Mouse (Mus musculus) heart, embryonic 12.5 days (tissue): ENCODE measurements around the gene Mrc2. TPM values are rescaled to one million over a fixed set of nuclear protein-coding genes. Genes with fewer than 3 reads are reported as not detected.

Source experiments
- ATAC-seq: fragments of 200-750 bp; cut with Nextera tagmentation; 2 replicates; pipeline ENCODE4 v1.8.0; 2017; ENCODE audit warnings: moderate TSS enrichment, moderate library complexity; ENCODE audit not compliant: insufficient number of reproducible peaks, low FRiP score
- H3K27ac ChIP-seq: fragments of 300-500 bp; sonication (generic); 2 replicates; pipeline ENCODE4 v1.5.1; 2016; ENCODE audit warnings: mild to moderate bottlenecking, moderate library complexity; ENCODE audit not compliant: poor library complexity, severe bottlenecking
- H3K27me3 ChIP-seq: fragments of 300-500 bp; sonication (generic); replicated peaks from 2 replicates; pipeline ENCODE4 v1.6.1; 2016; ENCODE audit warnings: mild to moderate bottlenecking, moderate library complexity
- H3K36me3 ChIP-seq: fragments of 300-500 bp; sonication (generic); 2 replicates; pipeline ENCODE4 v1.6.1; 2016; ENCODE audit warnings: mild to moderate bottlenecking, moderate library complexity
- H3K4me1 ChIP-seq: fragments of 300-500 bp; sonication (generic); replicated peaks from 2 replicates; pipeline ENCODE4 v1.6.1; 2016; ENCODE audit warnings: mild to moderate bottlenecking
- H3K4me2 ChIP-seq: fragments of 300-500 bp; sonication (generic); 2 replicates; pipeline ENCODE4 v1.6.1; 2016; ENCODE audit warnings: mild to moderate bottlenecking, moderate library complexity
- H3K4me3 ChIP-seq: fragments of 300-500 bp; sonication (generic); 2 replicates; pipeline ENCODE4 v1.5.1; 2016; ENCODE audit warnings: mild to moderate bottlenecking
- H3K9ac ChIP-seq: fragments of 300-500 bp; sonication (generic); 2 replicates; pipeline ENCODE4 v1.6.1; 2016; ENCODE audit warnings: mild to moderate bottlenecking, moderate library complexity
- H3K9me3 ChIP-seq: fragments of 300-500 bp; sonication (generic); replicated peaks from 2 replicates; pipeline ENCODE4 v1.6.1; 2016; ENCODE audit warnings: mild to moderate bottlenecking, moderate library complexity
- WGBS: fragments of 180-500 bp; shearing (Covaris S2); methylation state at CpG from one replicate; pipeline ENCODE4 v1.1.7; 2016; 5-methylcytosine and 5-hydroxymethylcytosine counted together
- polyA plus RNA-seq: library from polyadenylated mRNA; unstranded; fragments of >200 nt; fragmentation: Nextera tagmentation; extraction: Ambion mirVana; gene quantifications from 2 replicates; pipeline ENCODE4 v1.2.1, GENCODE M21; 2016

Mrc2 gene
- polyA plus RNA-seq, 1 experiment from 2014 or later, result 16.3 TPM

- ATAC-seq, result no peak
- no peak overlapping the region for H3K9ac ChIP-seq
- peaks cover 36% of the 10 kb centered on the region for H3K4me1 ChIP-seq
- no peaks in the 10 kb centered on the region for H3K9me3 ChIP-seq
- no peak overlapping the region for H3K4me3 ChIP-seq
- H3K4me2 ChIP-seq, result no peak overlapping the region
- H3K36me3 ChIP-seq, result peaks cover 14% of the 10 kb centered on the region
- WGBS, result 82% methylated on average over 3 of the region's 3 CpGs
- no peak overlapping the region; the same call in 1 of the 2 replicates for H3K27ac ChIP-seq
- no peaks in the 10 kb centered on the region for H3K27me3 ChIP-seq
Observed at GRCm38 (mm10) chr11:105331129-105331528, 38.7 kb downstream of the Mrc2 start.

- no peak overlapping the region for H3K9ac ChIP-seq
- peaks cover 18% of the 10 kb centered on the region for H3K36me3 ChIP-seq
- peaks cover 36% of the 10 kb centered on the region for H3K4me1 ChIP-seq
- no peak overlapping the region for H3K4me2 ChIP-seq
- whole genome bisulfite sequencing, result 22% methylated on average over 10 of the region's 10 CpGs
- no peaks in the 10 kb centered on the region for H3K9me3 ChIP-seq
- H3K27me3 ChIP-seq, result no peaks in the 10 kb centered on the region
- no peak overlapping the region for H3K4me3 ChIP-seq
- ATAC-seq, result no peak; the same call in 1 of the 2 replicates
- no peak overlapping the region; the same call in 1 of the 2 replicates for H3K27ac ChIP-seq
Observed at GRCm38 (mm10) chr11:105331732-105332131, 39.3 kb downstream of the Mrc2 start.

GRCm38 (mm10) chr11:105332468-105332867 is 40.0 kb downstream of the Mrc2 start:
- H3K9ac ChIP-seq, result no peak overlapping the region
- H3K4me1 ChIP-seq, result peaks cover 36% of the 10 kb centered on the region
- no peak overlapping the region for H3K4me3 ChIP-seq
- H3K27me3 ChIP-seq, result no peaks in the 10 kb centered on the region
- H3K4me2 ChIP-seq, result no peak overlapping the region
- no peak overlapping the region; the same call in 1 of the 2 replicates for H3K27ac ChIP-seq
- ATAC-seq, result no peak
- whole genome bisulfite sequencing, result 62% methylated on average over 8 of the region's 8 CpGs
- H3K9me3 ChIP-seq, result no peaks in the 10 kb centered on the region
- H3K36me3 ChIP-seq, result peaks cover 21% of the 10 kb centered on the region

- H3K9me3 ChIP-seq, result no peaks in the 10 kb centered on the region
- WGBS, result 28% methylated on average over 8 of the region's 8 CpGs
- no peak overlapping the region for H3K4me2 ChIP-seq
- peak overlapping the region; percentile 44 for H3K27ac ChIP-seq
- ATAC-seq, result peak; percentile 34; the same call in 1 of the 2 replicates
- peaks cover 17% of the 10 kb centered on the region for H3K36me3 ChIP-seq
- H3K4me3 ChIP-seq, result no peak overlapping the region
- peaks cover 39% of the 10 kb centered on the region for H3K4me1 ChIP-seq
- 0 out of 2 replicates have a peak overlapping the region, but pooled peaks have one; percentile 7 for H3K9ac ChIP-seq
- H3K27me3 ChIP-seq, result no peaks in the 10 kb centered on the region
Observed at GRCm38 (mm10) chr11:105333867-105334670, 41.6 kb downstream of the Mrc2 start.

GRCm38 (mm10) chr11:105338596-105339390 is 46.4 kb downstream of the Mrc2 start:
- Histone ChIP-seq H3K36me3 (peaks cover 45% of the 10 kb centered on the region), H3K9me3 (no peaks in the 10 kb centered on the region), H3K27ac (no peak overlapping the region), H3K27me3 (no peaks in the 10 kb centered on the region), H3K9ac (no peak overlapping the region), H3K4me1 (peaks cover 15% of the 10 kb centered on the region), H3K4me3 (no peak overlapping the region), H3K4me2 (no peak overlapping the region)
- WGBS, result 72% methylated on average over 12 of the region's 12 CpGs
- ATAC-seq, result no peak

GRCm38 (mm10) chr11:105345284-105345683 is 52.8 kb downstream of the Mrc2 start:
- Histone ChIP-seq H3K27ac (no peak overlapping the region), H3K4me3 (no peak overlapping the region), H3K9ac (no peak overlapping the region), H3K9me3 (no peaks in the 10 kb centered on the region), H3K36me3 (peaks cover 57% of the 10 kb centered on the region), H3K4me2 (no peak overlapping the region), H3K27me3 (0 out of 2 replicates have a peak, but pooled peaks cover 2% of the 10 kb centered on the region), H3K4me1 (peaks cover 7% of the 10 kb centered on the region)
- ATAC-seq, result no peak
- WGBS, result 75% methylated on average over 2 of the region's 2 CpGs

GRCm38 (mm10) chr11:105347162-105348161 is 55.0 kb downstream of the Mrc2 start:
- H3K36me3 ChIP-seq, result peaks cover 42% of the 10 kb centered on the region
- H3K9ac ChIP-seq, result no peak overlapping the region
- H3K4me2 ChIP-seq, result no peak overlapping the region
- WGBS, result 60% methylated on average over 28 of the region's 28 CpGs
- no peaks in the 10 kb centered on the region for H3K9me3 ChIP-seq
- H3K4me1 ChIP-seq, result peaks cover 18% of the 10 kb centered on the region
- 0 out of 2 replicates have a peak, but pooled peaks cover 4% of the 10 kb centered on the region for H3K27me3 ChIP-seq
- ATAC-seq, result peak; percentile 63; the same call in 1 of the 2 replicates
- no peak overlapping the region for H3K27ac ChIP-seq
- H3K4me3 ChIP-seq, result no peak overlapping the region

GRCm38 (mm10) chr11:105348495-105348982 is 56.1 kb downstream of the Mrc2 start:
- no peak for ATAC-seq
- H3K36me3 ChIP-seq, result peaks cover 39% of the 10 kb centered on the region
- no peak overlapping the region for H3K4me3 ChIP-seq
- H3K27me3 ChIP-seq, result 0 out of 2 replicates have a peak, but pooled peaks cover 4% of the 10 kb centered on the region
- H3K4me1 ChIP-seq, result peaks cover 29% of the 10 kb centered on the region
- H3K27ac ChIP-seq, result no peak overlapping the region
- H3K9me3 ChIP-seq, result no peaks in the 10 kb centered on the region
- H3K9ac ChIP-seq, result no peak overlapping the region
- H3K4me2 ChIP-seq, result no peak overlapping the region
- WGBS, result 92% methylated on average over 9 of the region's 9 CpGs

- Histone ChIP-seq H3K4me3 (no peak overlapping the region), H3K36me3 (peaks cover 33% of the 10 kb centered on the region), H3K4me1 (peaks cover 39% of the 10 kb centered on the region), H3K9me3 (no peaks in the 10 kb centered on the region), H3K27ac (no peak overlapping the region), H3K4me2 (0 out of 2 replicates have a peak overlapping the region, but pooled peaks have one; percentile 1), H3K27me3 (0 out of 2 replicates have a peak, but pooled peaks cover 4% of the 10 kb centered on the region), H3K9ac (no peak overlapping the region)
- WGBS, result 78% methylated on average over 19 of the region's 19 CpGs
- peak; percentile 26; the same call in 1 of the 2 replicates for ATAC-seq
Observed at GRCm38 (mm10) chr11:105349780-105350324, 57.4 kb downstream of the Mrc2 start.

GRCm38 (mm10) chr11:105350643-105351042 is 58.2 kb downstream of the Mrc2 start:
- Histone ChIP-seq H3K4me3 (no peak overlapping the region), H3K27me3 (0 out of 2 replicates have a peak, but pooled peaks cover 4% of the 10 kb centered on the region), H3K4me2 (no peak overlapping the region), H3K36me3 (peaks cover 25% of the 10 kb centered on the region), H3K9me3 (no peaks in the 10 kb centered on the region), H3K4me1 (peaks cover 47% of the 10 kb centered on the region), H3K9ac (no peak overlapping the region), H3K27ac (no peak overlapping the region)
- no peak for ATAC-seq
- 86% methylated on average over 7 of the region's 7 CpGs for WGBS
